Mouse (Mus musculus): ENCODE results near the gene Il27ra.

DNA sequence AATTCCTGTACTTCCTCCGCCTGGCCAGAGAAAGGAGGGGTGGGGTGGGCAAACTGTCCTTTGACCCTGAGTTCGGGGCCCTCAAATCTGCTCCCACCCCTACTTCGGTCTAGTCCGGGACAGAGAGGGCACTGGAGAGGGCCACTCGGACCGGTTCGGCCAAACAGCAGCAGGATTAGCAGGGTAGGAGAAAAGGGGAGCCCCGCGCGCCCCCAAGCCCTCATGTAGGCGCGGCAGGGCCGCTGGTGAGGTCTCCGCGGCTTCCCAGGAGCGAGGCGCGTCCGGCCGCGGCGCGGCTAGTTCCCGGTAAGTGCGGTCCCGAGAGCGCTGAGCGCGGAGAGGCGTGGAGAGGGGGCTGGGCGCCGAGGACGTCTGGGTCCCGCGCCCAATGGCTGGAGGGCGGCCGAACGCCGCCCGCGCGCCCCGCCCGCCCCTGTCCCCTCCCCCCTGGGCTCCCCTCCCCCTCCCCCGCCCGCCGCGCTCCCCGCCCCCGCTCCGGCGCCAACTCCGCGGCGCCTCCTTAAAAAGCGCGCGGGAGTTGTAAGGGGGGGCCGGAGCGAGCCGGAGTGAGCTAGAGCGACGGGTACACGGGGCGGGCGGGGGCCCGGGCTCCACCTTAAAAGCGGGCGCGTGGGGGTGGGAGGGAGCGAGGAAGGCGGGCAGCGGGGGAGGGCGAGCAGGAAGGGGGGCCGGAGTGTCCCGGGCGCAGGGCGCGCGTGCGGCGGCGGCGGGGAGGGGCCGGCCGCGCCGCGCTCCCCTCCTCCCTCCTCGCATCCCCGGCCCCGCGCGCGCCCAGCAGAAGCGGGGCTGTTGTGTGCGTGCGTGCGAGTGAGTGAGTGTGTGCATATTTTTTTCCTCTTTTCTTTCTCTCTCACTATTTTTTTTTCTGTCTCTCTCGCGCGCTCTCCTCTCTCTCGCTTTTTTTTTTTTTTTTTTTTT is 45.6 kb downstream of the Il27ra start:
- TF ChIP-seq CTCF (IDR thresholded peaks at IDR 0.05): no peak
- no peak for TF ChIP-seq EP300 (IDR thresholded peaks at IDR 0.05)
